Mouse (Mus musculus) neural tube, embryonic 10.5 days (tissue): ENCODE measurements around the gene Gm9945.

Experiments used
- DNase-seq: peaks from one replicate; pipeline ENCODE4 v3.0.0-alpha.2; 2017; ENCODE audit warnings: low spot score; ENCODE audit errors: extremely low spot score

The Gm9945 gene

GRCm38 (mm10) chr11:53521821-53522131, 41.8 kb downstream of the Gm9945 start:
- no peak for DNase-seq

GRCm38 (mm10) chr11:53522362-53522761, 42.4 kb downstream of the Gm9945 start:
- no peak for DNase-seq

DNA sequence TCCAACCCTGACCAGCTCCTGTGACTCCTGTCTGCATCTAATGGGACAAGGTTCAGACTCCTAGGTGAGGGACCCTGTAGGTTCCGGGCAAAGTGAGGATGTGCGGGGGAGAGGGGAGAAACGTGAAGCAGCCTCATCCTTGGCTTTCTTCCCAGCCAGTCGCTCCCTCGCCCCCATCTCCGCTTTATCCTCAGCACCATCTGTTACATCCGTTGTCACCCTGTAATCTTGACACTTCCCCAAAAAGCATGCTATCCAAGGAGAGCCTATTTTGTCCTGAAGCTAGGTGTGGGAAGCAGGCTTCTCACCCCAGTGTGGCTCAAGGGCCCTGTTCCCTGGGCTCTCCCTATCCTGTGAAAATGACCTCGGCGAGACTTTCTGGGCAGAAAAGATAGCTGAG, 43.0 kb downstream of the Gm9945 start:
- DNase-seq: no peak

- no peak for DNase-seq
Measured at GRCm38 (mm10) chr11:53523545-53524405, 43.8 kb downstream of the Gm9945 start.

GRCm38 (mm10) chr11:53524905-53525304, 44.9 kb downstream of the Gm9945 start:
- DNase-seq: no peak

- DNase-seq: no peak
Measured at GRCm38 (mm10) chr11:53525461-53525860, 45.5 kb downstream of the Gm9945 start.

DNA sequence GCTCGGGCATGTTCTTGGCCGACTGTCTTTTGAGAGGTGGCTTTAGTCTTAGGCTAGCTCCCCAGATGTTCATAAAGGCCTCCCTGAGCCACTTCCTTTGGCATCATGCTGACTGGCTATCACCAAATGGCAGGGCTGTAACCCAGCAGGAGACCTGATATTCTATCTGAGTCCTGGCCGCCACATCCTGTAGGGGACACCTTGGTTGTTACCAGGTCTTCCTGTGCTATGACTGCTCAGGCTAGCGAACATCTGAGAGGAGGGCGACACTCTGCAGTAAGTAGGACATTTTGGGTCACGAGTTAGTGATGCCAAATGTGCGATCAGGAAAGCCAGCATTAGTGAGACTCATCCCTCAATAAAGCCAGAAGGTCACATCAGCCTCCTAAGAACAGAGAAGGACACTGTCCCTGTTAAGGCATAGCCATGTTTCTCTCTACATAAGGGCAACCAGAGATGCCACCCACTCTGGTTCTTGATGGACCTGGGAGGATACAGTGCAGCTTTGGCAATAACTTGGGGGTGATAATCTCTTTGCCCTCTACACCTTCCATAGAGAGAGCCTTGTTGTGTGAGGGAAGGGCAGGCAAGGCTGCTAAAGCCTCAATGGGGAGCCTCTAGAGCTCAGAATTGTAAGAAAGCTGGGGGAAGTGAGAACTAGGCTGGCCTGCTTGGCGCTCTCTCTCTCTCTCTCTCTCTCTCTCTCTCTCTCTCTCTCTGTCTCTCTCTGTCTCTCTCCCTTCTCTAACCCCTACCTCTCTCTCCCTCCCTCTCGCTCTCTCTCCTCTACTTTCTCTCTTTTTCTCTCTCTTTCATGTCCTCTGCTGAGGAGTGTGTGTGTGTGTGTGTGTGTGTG, 48.7 kb downstream of the Gm9945 start:
- DNase-seq: no peak

- no peak for DNase-seq
Measured at GRCm38 (mm10) chr11:53529253-53529557, 49.2 kb downstream of the Gm9945 start.

DNA sequence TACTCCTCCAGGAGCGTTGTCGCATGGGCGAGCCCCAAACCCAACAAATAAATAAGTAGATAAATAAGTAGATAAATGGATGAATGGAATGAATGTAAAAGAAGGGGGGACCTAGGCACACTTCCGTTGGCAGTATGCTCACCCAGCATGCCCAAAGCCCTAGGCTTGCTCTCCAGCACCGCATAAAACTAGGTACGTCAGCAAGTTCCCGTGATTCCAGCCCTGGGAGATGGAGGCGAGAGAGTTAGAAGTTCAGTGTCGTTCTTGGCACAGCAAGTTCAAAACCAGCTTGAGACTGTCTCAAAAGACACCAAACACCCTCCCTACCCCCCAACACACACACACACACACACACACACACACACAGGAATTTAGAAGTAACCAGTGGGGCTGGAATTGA, 50.0 kb downstream of the Gm9945 start:
- DNase-seq: no peak
